Mouse (Mus musculus) embryonic facial prominence, embryonic 14.5 days (tissue): ENCODE measurements around the gene Spaca9. TPM values are rescaled to one million over a fixed set of nuclear protein-coding genes. Genes with fewer than 3 reads are reported as not detected.

Experiments used
- ATAC-seq: fragments of 200-750 bp; cut with Nextera tagmentation; 2 replicates; pipeline ENCODE4 v1.8.0; 2017; ENCODE audit warnings: low read depth, moderate number of reproducible peaks, moderate TSS enrichment
- DNase-seq: peaks from one replicate; pipeline ENCODE4 v3.0.0-alpha.2; 2015; ENCODE audit warnings: low spot score
- H3K27ac ChIP-seq: fragments of 300-500 bp; sonication (generic); replicated peaks from 2 replicates; pipeline ENCODE4 v1.5.1; 2014; ENCODE audit warnings: low read depth, mild to moderate bottlenecking, low read length, moderate library complexity
- H3K27me3 ChIP-seq: fragments of 300-500 bp; sonication (generic); replicated peaks from 2 replicates; pipeline ENCODE4 v1.6.1; 2014; ENCODE audit warnings: low read length; ENCODE audit not compliant: control insufficient read depth, insufficient read depth
- H3K36me3 ChIP-seq: fragments of 300-500 bp; sonication (generic); 2 replicates; pipeline ENCODE4 v1.6.1; 2014; ENCODE audit warnings: low read length, mixed read lengths; ENCODE audit not compliant: control insufficient read depth, insufficient read depth
- H3K4me1 ChIP-seq: fragments of 300-500 bp; sonication (generic); 2 replicates; pipeline ENCODE4 v1.6.1; 2014; ENCODE audit warnings: antibody characterized with exemption, low read length; ENCODE audit not compliant: control insufficient read depth, insufficient read depth
- H3K4me2 ChIP-seq: fragments of 300-500 bp; sonication (generic); 2 replicates; pipeline ENCODE4 v1.6.1; 2014; ENCODE audit warnings: low read depth, mild to moderate bottlenecking, low read length, moderate library complexity, mixed read lengths
- H3K4me3 ChIP-seq: fragments of 300-500 bp; sonication (generic); 2 replicates; pipeline ENCODE4 v1.5.1; 2014; ENCODE audit warnings: low read depth, mild to moderate bottlenecking, low read length
- H3K9ac ChIP-seq: fragments of 300-500 bp; sonication (generic); 2 replicates; pipeline ENCODE4 v1.6.1; 2014; ENCODE audit warnings: low read depth, mild to moderate bottlenecking, low read length, moderate library complexity, mixed read lengths
- H3K9me3 ChIP-seq: fragments of 300-500 bp; sonication (generic); 2 replicates; pipeline ENCODE4 v1.6.1; 2016; ENCODE audit warnings: low read length; ENCODE audit not compliant: control insufficient read depth
- WGBS: fragments of 180-500 bp; shearing (Covaris S2); extraction: QIAGEN DNeasy Blood & Tissue Kit; methylation state at CpG from one replicate; pipeline ENCODE4 v1.1.7; 2014; 5-methylcytosine and 5-hydroxymethylcytosine counted together
- polyA plus RNA-seq: library from polyadenylated mRNA; unstranded; fragments of >200 nt; fragmentation: Nextera tagmentation; extraction: Ambion mirVana; gene quantifications from 2 replicates; pipeline ENCODE4 v1.2.1, GENCODE M21; 2014

The Spaca9 gene
- polyA plus RNA-seq, 1 experiment from 2014 or later, result 4.4 TPM

DNA sequence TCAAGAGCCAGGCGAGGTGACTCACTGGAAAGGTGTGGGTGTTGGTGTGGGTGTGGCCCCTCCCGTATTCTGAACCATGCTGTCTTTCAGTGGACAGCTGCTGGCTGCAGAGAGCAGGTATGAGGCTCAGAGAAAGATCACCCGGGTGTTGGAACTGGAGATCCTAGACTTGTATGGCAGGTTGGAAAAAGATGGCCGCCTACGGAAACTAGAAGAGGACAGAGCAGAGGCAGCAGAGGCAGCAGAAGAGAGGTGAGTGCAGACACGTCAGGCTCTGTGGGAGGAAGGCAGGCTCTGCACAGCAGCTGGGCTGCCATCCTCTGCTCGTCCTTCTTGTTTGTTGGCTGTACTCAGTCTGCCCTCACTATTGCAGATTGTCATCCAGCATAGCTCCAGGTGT, 13.6 kb downstream of the Spaca9 start:
- H3K27me3 ChIP-seq, result no peaks in the 10 kb centered on the region
- H3K4me1 ChIP-seq, result no peaks in the 10 kb centered on the region
- ATAC-seq, result no peak
- no peak for DNase-seq
- no peak overlapping the region for H3K27ac ChIP-seq
- no peak overlapping the region for H3K9ac ChIP-seq
- no peak overlapping the region for H3K4me3 ChIP-seq
- H3K4me2 ChIP-seq, result no peak overlapping the region
- H3K36me3 ChIP-seq, result peaks cover 68% of the 10 kb centered on the region
- no peaks in the 10 kb centered on the region for H3K9me3 ChIP-seq
- WGBS, result 83% methylated on average over 7 of the region's 7 CpGs

DNA sequence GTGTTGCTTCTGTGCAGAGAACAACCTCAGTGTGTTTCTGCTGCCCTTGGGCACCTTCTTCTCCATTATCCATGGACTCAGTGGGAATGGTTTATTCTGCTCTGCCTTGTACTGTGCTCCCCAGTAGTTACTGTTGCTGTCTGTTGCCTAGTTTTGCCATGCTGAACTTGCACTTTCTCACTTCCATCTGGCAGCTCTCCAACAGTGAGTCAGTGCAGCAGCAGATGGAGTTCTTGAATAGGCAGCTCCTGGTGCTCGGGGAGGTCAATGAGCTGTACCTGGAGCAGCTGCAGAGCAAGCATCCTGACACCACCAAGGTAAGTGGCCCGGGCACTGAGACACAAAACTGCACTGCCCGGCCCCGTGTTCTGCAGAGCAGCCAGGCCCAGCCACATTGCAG, 17.8 kb downstream of the Spaca9 start:
- Histone ChIP-seq H3K4me1 (no peaks in the 10 kb centered on the region), H3K36me3 (peaks cover 94% of the 10 kb centered on the region), H3K27me3 (no peaks in the 10 kb centered on the region), H3K4me2 (no peak overlapping the region), H3K4me3 (no peak overlapping the region), H3K9me3 (no peaks in the 10 kb centered on the region), H3K27ac (no peak overlapping the region), H3K9ac (no peak overlapping the region)
- DNase-seq (peak; percentile 28), ATAC-seq (no peak)
- WGBS, result 84% methylated on average over 4 of the region's 4 CpGs

- Histone ChIP-seq H3K27me3 (no peaks in the 10 kb centered on the region), H3K27ac (no peak overlapping the region), H3K9me3 (no peaks in the 10 kb centered on the region), H3K4me3 (no peak overlapping the region), H3K9ac (no peak overlapping the region), H3K4me1 (no peaks in the 10 kb centered on the region), H3K36me3 (peaks cover 94% of the 10 kb centered on the region), H3K4me2 (no peak overlapping the region)
- ATAC-seq (no peak), DNase-seq (peak; percentile 24)
- 35% methylated on average over 4 of the region's 4 CpGs for WGBS
Observed at GRCm38 (mm10) chr2:28680710-28681109, 18.8 kb downstream of the Spaca9 start.

GRCm38 (mm10) chr2:28676005-28676404, 23.5 kb downstream of the Spaca9 start:
- peaks cover 92% of the 10 kb centered on the region for H3K36me3 ChIP-seq
- H3K9me3 ChIP-seq, result no peaks in the 10 kb centered on the region
- DNase-seq (no peak), ATAC-seq (no peak)
- no peaks in the 10 kb centered on the region for H3K4me1 ChIP-seq
- no peak overlapping the region for H3K9ac ChIP-seq
- no peak overlapping the region for H3K27ac ChIP-seq
- 88% methylated on average over 8 of the region's 8 CpGs for WGBS
- no peak overlapping the region for H3K4me3 ChIP-seq
- H3K27me3 ChIP-seq, result no peaks in the 10 kb centered on the region
- H3K4me2 ChIP-seq, result no peak overlapping the region

DNA sequence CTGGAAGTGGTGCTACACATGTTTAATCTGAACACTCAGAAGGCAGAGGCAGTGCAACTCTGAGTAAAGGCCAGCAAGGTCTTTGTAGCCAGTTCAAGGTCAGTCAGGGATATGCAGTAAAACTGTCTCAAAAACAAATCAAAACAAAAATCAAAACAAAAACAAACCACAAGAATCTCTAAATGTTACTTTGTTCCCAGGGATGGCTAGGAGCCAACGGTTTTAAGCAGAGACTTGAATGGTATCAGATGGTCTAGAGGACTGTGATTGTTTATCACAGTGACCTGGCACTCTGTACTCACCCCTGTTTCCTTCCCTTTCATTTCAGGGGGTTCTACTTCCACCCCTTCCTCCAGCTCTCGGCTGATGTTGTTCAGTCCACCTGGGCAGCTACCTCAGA, 28.1 kb downstream of the Spaca9 start:
- WGBS, result 91% methylated on average over 2 of the region's 2 CpGs
- Histone ChIP-seq H3K27ac (no peak overlapping the region), H3K9ac (no peak overlapping the region), H3K4me1 (no peaks in the 10 kb centered on the region), H3K27me3 (no peaks in the 10 kb centered on the region), H3K4me3 (no peak overlapping the region), H3K4me2 (no peak overlapping the region), H3K36me3 (peaks cover 82% of the 10 kb centered on the region), H3K9me3 (no peaks in the 10 kb centered on the region)
- DNase-seq, result no peak
- ATAC-seq, result no peak

DNA sequence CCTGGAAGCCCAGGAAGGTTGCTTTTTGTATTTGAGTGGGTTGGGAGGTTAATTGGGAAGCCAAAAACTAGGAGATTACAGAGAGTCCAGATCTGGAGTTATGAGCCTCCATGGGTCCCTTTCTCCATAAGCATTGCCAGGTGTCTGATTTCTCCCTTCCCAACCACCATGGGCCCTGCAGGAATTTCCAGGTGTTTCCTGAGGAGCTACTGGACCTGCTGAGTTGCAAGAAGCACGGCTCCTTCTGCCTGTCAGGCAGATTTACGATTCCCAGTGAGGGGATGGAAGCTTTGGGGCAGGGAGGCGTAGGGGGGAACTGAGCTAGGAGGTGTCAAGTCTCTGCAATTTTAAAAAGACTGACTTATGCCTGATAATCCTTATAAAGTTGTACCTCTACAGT, 33.7 kb downstream of the Spaca9 start:
- Histone ChIP-seq H3K27ac (no peak overlapping the region), H3K36me3 (peaks cover 82% of the 10 kb centered on the region), H3K4me2 (no peak overlapping the region), H3K27me3 (no peaks in the 10 kb centered on the region), H3K4me3 (no peak overlapping the region), H3K4me1 (no peaks in the 10 kb centered on the region), H3K9ac (no peak overlapping the region), H3K9me3 (no peaks in the 10 kb centered on the region)
- DNase-seq, result no peak
- 63% methylated on average over 3 of the region's 3 CpGs for WGBS
- no peak for ATAC-seq

DNA sequence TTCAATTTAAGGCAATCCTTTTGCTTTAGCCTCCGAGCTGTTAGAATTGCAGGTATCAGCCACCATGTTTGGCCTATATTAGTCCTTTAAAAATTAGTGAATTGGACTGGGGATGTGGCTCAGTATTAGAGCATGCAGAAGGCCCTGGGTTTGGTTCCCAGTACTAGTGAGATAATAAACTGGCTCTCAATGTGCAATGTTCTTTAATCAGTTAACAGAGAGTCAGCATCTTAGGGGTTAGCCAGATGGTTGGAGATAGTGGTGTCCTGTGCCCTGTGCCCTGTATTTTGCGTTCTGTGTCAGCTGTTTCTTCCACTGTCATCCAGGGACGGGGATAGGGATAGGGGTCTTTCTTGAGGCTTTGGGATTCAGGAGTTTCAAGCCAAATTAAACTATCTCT, 36.6 kb downstream of the Spaca9 start:
- Histone ChIP-seq H3K27ac (no peak overlapping the region), H3K36me3 (peaks cover 92% of the 10 kb centered on the region), H3K9me3 (no peaks in the 10 kb centered on the region), H3K4me2 (no peak overlapping the region), H3K27me3 (no peaks in the 10 kb centered on the region), H3K4me1 (no peaks in the 10 kb centered on the region), H3K4me3 (no peak overlapping the region), H3K9ac (no peak overlapping the region)
- DNase-seq (no peak), ATAC-seq (no peak)
- 93% methylated on average over 3 of the region's 3 CpGs for WGBS

- ATAC-seq (no peak), DNase-seq (no peak)
- WGBS, result 67% methylated on average over 8 of the region's 8 CpGs
- no peaks in the 10 kb centered on the region for H3K27me3 ChIP-seq
- H3K36me3 ChIP-seq, result peaks cover 62% of the 10 kb centered on the region
- no peaks in the 10 kb centered on the region for H3K9me3 ChIP-seq
- no peak overlapping the region for H3K27ac ChIP-seq
- no peak overlapping the region for H3K4me2 ChIP-seq
- no peak overlapping the region for H3K4me3 ChIP-seq
- no peaks in the 10 kb centered on the region for H3K4me1 ChIP-seq
- H3K9ac ChIP-seq, result no peak overlapping the region
Observed at GRCm38 (mm10) chr2:28656216-28656615, 43.3 kb downstream of the Spaca9 start.

- Histone ChIP-seq H3K9ac (no peak overlapping the region), H3K4me2 (no peak overlapping the region), H3K4me1 (no peaks in the 10 kb centered on the region), H3K4me3 (no peak overlapping the region), H3K9me3 (no peaks in the 10 kb centered on the region), H3K36me3 (peaks cover 44% of the 10 kb centered on the region), H3K27me3 (no peaks in the 10 kb centered on the region), H3K27ac (no peak overlapping the region)
- 67% methylated on average over 2 of the region's 2 CpGs for WGBS
- DNase-seq (no peak), ATAC-seq (no peak)
Observed at GRCm38 (mm10) chr2:28654295-28654694, 45.2 kb downstream of the Spaca9 start.
